Mouse (Mus musculus): ENCODE measurements around the gene Tmem54.

DNA sequence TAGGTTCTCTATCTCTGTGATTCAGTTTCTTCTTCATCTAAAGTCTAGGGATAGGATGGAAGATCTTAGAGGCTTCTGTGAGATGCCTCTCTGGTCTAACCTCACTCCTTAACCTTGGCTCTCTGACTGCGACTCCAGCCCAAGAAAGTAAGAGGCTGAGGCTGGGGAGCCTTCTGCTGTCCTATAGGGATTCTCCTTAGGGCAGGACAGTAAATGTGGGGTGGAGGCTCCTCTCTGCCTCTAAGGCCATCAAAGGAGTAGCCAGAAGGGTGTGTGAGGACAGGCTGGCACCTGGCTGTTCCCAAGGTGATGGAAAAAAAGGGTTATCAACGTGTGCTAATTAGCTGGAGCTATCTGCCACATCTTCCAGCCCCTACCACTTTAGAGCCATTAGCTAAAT is 30.3 kb downstream of the Tmem54 start:
- TF ChIP-seq CTCF (IDR thresholded peaks at IDR 0.05; ENCODE audit: low read depth, low read length) (no peak), POLR2AphosphoS5 (IDR thresholded peaks at IDR 0.05; ENCODE audit: insufficient replicate concordance, low read depth, low read length) (no peak), GATA1 (IDR thresholded peaks at IDR 0.05; ENCODE audit: borderline replicate concordance, low read length) (no peak)

Data from G1E (cell line).